Mouse (Mus musculus): ENCODE measurements at regions not wholly inside any gene's neighbourhood (a gene's known extent, or its start where the extent isn't known, plus 50 kb on each side); places are given as distances from the start of the nearest gene placed in this dataset.

DNA sequence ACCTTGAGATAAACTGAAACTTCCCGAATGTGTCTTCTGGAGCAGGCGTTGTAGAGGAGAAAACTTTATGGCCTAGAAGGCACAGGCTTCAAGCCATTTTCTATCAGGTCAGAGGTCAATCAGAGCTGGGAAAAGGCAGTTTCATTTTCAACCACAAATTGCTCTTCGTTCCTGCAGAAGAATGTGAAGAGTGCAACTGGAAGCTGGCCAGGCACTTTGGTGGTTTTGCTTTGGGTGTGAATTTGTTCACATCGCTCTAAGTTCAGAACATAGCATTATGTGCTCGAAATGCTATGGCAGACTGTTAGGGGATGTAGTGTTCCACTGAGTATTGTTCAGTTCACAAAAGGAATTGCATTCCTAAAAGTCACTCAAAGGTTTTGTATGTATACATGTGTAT lies 220.9 kb upstream of the Rgmb start:
- TF ChIP-seq FLI1 (IDR thresholded peaks at IDR 0.05; ENCODE audit: low read length) (no peak), GATA1 (IDR thresholded peaks at IDR 0.05; ENCODE audit: borderline replicate concordance, low read length) (no peak)
